Mouse (Mus musculus) skeletal muscle tissue, adult 2 months (tissue): ENCODE results near the gene Prdm10.

Experiments
- DNase-seq: peaks from one replicate; pipeline ENCODE4 v3.0.0-alpha.2; 2012; ENCODE audit warnings: low read depth, low spot score

Gene Prdm10

GRCm38 (mm10) chr9:31353518-31353917, 73.2 kb downstream of the Prdm10 start:
- DNase-seq = no peak

- DNase-seq = no peak
Measured at GRCm38 (mm10) chr9:31354051-31354450, 73.7 kb downstream of the Prdm10 start.

DNA sequence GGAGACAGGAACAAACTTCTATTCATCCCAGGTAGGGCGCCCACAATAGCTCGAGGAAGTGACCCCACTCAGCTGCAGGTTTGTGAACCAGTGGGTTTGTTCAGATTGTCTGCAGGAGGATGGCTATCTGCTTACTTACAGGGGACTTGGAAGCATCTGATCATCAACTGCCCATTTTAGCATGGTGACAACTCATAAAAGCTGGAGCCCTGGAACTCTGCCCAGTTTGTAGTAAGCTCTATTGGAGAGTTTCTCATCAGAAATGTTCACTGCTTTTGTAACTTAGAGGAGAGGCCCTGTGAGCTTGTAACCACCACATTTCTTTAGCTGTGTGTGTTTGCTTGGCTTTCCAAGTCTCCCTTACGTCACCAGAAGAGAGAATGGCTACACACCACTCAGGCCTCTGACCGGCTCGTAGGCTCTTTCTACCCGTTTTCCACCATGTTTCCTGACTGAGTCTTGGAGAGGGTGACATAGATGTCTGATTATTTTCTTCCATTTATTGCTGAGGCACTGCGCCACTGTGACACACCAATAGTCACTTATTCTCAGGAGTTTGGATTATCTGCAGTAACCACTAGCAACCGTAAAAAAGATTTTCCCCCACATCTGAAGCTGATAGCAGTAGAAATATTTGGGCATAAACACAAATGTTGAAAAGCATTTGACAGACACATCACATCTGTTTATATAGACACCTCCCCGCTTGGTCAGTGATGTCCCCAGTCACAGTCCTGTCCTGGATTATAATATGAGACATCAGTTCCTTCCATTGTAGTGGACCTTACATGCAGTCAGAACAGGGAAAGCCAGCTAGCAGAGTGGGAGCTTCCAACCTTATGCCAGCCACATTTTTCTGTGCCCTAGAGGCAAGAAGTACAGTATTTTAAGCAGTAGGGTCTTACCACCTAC, 83.6 kb downstream of the Prdm10 start:
- no peak for DNase-seq

DNA sequence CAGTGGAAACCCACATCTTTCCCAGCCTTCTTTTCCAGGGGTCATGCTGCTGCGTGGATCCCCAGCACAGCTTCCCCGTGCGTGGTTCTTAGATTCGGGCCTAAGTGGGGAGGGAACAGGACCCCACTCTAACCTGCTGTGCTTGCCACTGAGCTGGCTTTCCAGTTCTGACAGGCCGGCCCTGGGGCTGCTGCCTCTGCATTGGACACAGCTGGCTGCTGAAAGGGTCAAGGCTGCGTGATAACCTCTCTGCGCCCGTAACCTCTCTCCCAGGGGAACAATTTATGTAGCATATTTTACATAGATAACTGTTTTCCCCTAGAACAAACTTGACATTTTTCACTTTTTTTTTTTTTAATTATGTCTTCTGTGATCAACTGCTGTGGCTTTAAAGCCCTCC, 84.7 kb downstream of the Prdm10 start:
- DNase-seq = no peak

DNA sequence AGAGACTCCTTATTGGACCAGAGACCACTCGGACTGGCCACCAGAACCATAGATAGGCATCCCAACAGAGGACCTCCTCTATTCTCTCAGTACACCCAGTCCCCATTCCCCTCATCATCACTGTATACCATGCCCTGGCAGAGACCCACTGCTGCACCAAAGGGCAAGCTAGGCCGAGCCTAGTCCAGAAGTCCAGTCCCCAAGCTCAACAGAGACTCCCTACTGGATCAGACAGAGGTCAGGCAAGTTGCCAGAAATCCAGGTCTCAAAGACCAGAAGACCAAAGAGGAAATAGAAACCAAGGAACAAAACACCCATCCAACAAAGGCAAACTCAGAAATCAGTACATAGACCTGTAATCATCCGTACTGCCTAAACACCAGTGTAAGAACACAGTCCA, 91.4 kb downstream of the Prdm10 start:
- no peak for DNase-seq

GRCm38 (mm10) chr9:31376661-31377060, 96.3 kb downstream of the Prdm10 start:
- no peak for DNase-seq

DNA sequence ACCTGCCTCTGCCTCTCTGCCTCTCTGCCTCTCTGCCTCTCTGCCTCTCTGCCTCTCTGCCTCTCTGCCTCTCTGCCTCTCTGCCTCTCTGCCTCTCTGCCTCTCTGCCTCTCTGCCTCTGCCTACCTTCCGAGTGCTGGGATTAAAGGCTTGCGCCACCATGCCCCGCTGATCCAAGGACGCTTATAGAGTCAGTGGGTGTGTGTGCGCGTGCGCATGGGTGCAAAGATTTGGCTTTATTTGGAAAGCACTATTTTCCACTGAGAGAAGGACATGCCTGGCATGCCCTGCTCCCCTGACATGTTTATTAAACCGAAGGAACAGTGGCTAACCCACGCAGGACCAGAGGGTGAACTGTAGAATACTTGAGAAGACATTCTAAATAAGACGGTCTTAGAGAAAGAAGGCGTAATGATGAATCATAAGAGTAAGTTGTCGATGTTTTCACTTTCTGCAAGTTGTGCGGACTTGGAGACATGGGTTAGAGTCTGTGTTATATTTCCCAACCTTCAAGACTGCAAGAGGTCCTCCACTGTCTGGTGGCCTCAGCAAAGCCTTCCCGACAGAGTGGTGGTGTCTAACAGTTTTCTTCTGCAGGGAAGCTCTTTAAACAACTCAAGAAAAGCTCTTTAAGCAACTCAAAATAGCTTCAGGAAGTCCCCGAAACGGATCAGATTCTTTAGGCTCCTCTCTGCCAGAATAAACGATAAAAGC, 104.6 kb downstream of the Prdm10 start:
- no peak for DNase-seq

DNA sequence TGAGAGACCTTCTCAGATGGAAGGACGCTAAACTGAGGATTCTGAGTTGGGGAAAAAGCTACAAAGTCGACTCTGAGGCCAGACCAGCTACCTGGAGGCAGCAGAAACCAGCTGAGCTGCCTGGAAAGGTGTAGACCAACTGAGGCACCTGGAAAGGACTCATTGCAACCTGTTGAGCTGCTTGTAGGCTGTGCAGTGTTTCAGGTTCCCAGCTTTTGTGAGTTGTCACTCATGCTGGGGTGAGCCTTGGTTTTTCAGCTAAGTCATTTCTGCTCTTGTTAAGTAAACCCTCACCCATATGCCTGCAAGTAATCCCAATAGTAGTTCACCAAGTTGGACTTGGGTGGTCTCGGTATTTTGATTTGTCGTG, 105.1 kb downstream of the Prdm10 start:
- DNase-seq = no peak

DNA sequence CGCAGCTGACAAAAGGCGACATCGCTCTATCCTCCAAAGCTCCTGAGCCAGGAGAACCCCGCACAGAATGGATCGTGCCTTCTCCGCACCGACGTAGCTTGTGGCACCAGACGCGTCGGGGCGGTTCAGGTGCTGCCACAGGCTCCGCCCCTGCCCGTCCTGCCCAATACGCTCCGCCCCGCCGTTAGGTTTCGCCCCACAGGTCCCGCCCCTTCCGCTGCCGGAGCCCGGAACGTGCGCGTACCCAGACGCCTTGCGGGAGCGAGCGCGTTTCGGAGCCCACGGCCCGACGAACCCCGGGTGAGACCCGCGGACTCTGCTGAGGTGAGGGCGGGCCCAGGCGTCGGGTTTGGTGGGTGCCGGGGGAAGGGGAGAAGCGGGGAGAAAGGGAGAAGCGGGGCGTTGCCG, 105.6 kb downstream of the Prdm10 start, which contains the start of gene Nfrkb:
Gene Nfrkb, plus strand, starts transcription at position 246 of the 408 bp plus-strand sequence.
- DNase-seq = peak; percentile 85

DNA sequence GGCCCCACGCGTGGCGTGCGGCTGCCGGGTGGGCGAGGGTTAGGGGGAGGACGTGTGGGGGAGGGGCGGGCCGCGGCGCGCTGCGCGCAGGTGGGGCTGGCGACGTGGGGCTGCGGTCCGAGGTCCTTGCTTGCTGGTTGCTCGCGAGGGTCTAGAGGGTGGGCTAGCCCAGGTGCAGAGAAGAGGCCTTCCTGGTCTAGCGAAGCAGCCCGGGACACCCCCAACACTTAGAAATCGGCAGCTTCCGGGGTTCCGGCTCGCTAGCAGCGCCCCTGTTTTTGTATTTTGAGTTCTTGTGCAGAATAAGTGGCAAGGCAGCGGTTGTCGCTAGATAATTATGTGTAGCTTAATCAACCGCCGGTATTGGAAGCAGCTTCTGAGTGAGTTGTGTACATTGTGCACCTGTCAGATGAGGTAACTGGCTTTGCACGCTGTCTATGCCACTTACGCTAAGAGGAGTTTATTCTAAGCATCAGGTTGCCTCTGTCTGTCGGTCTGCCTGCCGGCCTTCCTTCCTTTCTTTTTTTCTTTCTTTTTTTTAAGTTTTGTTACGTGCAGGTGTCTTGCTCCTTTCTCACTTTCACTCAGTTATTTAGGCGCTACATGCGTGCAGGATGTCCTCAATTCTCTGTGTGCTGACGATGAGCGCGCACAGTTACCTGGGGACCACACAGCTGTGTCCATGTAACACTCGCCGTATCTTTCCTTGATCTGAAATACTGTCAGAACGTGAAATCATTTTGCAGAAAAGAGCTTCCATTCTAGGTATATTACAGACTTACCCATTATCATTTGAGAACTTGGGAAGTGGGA, 106.2 kb downstream of the Prdm10 start:
- no peak for DNase-seq

DNA sequence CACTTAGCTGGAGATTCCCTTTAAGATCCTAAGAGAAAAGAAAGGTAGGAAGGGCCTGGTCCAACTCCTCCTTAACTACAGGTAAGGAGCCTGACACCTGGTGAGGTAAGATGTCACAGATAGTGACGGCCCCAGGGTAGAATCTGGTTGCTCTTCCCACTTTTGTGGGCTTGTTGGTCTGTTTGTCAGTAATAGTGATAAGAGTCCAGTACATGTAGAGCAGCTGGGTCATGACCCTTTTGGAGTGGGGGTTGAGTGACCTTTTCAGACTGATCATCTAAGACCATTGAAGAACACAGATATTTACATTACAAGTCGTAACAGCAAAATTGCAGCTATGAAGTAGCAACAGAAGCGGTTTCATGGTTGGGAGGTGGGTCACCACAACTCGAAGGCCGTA, 106.9 kb downstream of the Prdm10 start:
- DNase-seq = no peak

DNA sequence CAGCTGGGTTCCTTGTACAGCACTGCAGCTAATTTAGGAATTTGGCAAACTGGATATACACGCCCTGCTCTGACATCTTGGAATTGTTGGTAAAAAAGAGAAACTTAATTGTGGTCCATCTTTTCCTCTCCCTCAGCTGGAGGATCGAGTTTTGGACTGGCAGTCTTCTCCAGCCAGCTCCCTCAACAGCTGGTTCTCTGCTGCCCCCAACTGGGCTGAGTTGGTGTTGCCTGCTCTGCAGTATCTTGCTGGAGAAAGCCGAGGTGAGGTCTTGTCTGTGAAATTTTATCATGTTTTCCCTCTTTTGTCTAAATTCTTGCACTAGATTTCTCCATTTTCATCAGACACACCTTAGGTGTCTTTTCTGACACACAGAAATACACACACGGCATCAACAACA, 120.1 kb downstream of the Prdm10 start:
- DNase-seq = peak; percentile 20

GRCm38 (mm10) chr9:31404311-31404710, 124.0 kb downstream of the Prdm10 start:
- DNase-seq = no peak

DNA sequence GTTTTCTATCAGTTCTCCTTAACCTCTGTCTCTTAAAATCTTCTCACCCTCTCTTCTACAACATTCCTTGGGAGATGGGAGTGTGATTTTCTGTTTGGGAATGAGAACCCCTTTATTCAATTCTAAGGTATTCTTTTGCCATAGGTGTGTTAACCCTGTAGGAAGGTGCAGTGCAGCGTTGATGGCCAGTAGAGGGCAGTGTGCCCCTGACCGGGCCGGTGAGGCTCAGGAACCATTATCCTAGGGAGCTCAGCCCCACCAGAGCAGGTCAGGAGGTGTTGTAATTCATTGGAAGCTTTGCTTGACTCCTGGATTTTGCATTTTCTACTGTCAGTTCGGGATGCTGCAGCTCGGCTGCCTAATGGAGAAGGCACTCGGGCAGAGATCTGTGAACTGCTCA, 124.9 kb downstream of the Prdm10 start:
- no peak for DNase-seq

DNA sequence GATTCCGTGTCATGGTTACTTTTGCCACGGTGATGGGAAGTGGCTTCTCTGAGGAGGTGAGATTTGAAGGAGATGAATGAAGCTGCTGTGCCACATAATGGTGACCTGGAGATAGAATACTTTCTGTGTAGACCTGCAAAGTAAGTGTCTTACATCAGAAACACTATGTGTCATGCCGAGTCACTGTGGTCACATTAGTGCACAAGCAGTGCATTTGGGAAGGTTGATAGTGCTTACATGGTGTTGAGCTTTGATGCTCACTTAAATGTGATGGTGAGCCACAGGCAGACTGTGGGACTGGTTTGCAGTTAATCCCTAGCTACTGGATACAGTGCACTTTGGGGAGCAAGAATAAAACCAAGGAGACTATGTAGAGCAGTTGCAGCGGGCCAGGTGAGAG, 131.8 kb downstream of the Prdm10 start:
- DNase-seq = no peak

- no peak for DNase-seq
Measured at GRCm38 (mm10) chr9:31418821-31419220, 138.5 kb downstream of the Prdm10 start.

GRCm38 (mm10) chr9:31422143-31422542, 141.8 kb downstream of the Prdm10 start:
- no peak for DNase-seq

DNA sequence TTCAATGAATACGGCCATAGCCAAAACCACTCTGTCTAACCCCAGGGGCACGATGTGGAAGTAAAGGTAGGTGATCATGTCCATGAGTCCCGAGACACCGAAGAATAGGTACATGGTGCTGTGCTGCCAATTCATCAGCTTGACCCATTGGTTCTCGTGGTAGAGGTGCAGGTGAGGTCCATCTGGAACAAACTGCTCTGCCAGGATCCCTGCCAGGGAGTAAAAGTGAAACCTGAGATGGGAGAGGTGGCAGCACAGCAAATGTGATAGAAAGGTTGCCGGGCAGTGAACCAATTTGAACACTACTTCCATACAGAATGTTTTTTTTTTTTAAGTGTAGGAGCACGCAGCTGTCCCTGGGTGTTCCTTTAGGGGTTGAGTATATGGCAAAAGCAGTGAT, 148.6 kb downstream of the Prdm10 start:
- no peak for DNase-seq

- DNase-seq = no peak
Measured at GRCm38 (mm10) chr9:31430011-31430410, 149.7 kb downstream of the Prdm10 start.
